Mouse (Mus musculus) adipose tissue, adult 10 weeks (tissue): ENCODE measurements around the gene Ormdl1. TPM values are rescaled to one million over a fixed set of nuclear protein-coding genes. Genes with fewer than 3 reads are reported as not detected.

ENCODE experiments used
- polyA plus RNA-seq: library from polyadenylated mRNA; stranded (reverse); fragments of 350-450 nt; fragmentation: Illumina TruSeq; extraction: RNeasy Lipid Tissue Mini Kit (QIAGEN cat#74804); gene quantifications from one replicate; pipeline ENCODE4 v1.2.3, GENCODE M21; 2014; ENCODE audit warnings: low read depth, low replicate concordance

Gene Ormdl1
- 23.9 TPM for polyA plus RNA-seq

DNA sequence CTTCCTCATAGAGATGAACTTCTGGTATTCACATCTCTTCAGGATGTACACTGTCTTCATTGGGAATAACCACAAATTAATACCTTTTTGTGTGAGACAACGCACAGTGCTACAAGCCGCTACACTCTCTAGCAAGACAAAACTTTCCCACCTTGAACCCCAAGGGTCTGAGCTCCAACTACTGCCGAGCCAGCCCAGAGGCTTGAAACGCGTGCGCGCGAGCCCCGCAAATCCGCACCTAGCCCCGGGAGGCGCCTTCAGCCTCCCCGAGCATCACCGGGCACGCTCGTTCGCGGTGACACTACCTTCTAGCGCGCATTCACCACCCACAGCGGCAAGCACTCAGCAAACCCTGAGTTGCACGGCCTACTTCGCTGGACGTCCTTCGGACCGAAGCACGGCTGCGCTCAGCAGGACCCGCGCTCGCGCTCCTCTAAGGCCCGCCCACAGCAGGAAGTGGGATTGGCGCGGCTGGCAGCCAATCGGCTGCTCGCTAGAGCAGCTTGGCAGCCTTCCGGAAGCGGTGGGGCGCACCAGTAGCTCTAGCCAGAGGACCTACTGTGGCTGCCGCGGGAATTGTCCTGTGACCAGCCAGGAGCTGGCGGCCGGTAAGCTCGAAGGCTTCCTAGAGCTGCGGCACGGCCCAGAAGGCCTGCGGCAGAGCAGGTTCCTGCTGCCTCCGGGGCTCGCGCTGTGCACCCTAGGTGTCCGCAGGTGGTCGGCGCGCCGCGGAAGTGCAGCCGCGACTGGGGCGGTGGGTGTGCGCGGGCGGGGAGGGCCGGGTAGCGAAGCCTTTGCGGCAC is at the start of gene Ormdl1, which contains the start of the genes Pms1 and Gm28778:
Gene Ormdl1 (plus strand): TSS at position 515 of the 803 bp plus-strand sequence.
Gene Pms1 (minus strand): TSS at position 438 of the 803 bp plus-strand sequence.
Gene Gm28778 (plus strand): TSS at position 531 of the 803 bp plus-strand sequence.

DNA sequence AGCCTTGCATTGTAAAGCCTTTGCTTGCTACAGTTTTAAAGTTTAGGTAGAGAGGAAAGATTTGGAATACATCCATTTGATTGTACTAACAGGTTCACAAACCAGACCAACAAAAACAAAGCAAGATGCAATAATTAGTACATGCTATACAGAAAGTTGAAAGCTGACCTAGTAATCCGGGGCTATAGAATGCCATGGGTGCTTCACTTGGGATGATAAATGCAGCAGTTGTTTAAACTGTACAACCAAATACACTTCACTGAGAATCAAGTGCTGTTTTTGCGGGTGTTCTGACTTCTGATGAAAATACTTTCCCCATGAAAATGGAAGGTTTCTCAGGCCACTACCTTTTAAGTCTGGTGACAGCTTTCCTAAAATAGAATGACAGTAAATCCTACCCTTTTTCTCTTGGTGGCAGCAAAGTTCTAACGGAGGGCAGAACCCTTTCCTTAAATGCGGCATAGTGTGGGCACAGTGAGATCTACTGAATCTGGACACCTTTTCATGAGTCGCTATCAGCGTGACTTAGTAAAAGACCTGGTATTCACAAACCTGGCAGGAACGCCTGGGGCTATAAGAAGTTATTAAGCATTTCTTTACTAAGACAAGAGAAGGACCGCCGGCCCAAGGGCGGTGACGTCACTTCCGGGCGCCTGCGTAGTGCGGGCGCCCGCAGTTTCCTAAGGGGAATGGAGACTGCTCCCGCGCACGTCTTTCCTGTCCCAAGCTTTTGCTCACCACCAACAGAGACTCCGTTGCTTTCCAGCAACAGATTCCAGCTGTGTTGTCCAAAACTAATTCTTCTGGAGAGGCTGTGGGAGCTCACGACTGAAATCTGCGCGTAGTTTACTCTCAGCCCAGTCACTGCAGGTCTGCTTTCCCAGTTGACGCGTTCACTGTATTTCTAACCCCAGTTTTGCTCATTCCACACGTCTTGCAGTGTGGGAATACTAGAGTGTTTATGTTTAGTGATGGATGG is 16.4 kb downstream of the Ormdl1 start, which contains the start of gene Osgepl1:
Gene Osgepl1 (plus strand): TSS at position 636 of the 979 bp plus-strand sequence.

DNA sequence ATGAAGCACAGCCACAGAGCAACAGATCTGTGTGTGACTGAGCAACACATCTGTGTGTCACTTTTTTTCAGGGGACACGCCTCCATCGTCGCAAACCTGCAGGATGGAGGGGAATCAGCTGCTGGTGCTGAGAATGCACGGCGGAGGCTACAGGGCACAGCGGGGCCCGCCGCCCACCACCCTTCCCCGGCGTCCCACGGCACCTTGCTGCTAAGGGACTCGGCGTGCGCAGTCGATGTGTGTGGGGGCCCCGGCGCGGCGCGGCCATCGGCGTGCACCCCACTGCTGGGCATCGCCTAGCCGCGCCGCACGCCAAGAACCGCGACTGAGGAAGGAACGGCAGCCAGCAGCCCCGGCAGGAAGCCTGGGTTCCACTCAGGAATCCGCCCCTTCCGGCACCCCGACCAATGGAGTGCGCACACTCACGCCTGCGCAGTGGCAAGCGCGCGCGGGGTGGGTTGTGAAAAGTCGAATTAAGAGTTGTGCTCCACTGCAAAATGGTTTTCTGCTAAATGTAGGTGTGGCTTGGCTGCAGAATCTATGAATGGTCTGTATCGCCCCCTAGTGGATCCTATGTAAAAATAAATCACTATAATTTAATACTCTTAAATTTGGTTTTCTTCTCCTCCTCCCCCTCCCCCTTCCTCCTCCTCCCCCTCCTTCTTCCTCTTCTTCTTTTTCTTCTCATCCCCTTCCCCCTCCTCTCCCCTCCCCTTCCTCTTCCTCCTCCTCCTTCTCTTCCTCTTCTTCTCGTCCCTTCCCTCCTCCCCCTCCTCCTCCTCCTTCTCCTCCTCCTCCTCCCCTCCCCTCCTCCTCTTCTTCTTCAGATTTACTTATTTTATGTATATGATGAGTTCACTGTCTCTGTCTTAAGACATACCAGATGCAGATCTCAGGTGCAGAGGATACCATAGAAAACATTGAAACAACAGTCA is 55.7 kb downstream of the Ormdl1 start, which contains the start of the genes Asdurf, Gm28551 and Asnsd1:
Gene Asdurf (minus strand): TSS at position 293 of the 935 bp plus-strand sequence.
Gene Gm28551 (minus strand): TSS at position 341 of the 935 bp plus-strand sequence.
Gene Asnsd1 (minus strand): TSS at position 426 of the 935 bp plus-strand sequence.

Other genes with a start within 250 kb of the Ormdl1 start
- gene Mstn, start 235.5 kb upstream of the Ormdl1 start, polyA plus RNA-seq = not detected
- 8.0 TPM for gene 1700019A02Rik, start 109.5 kb upstream of the Ormdl1 start, polyA plus RNA-seq
- 2.2 TPM for gene Pms1, start 77 bp upstream of the Ormdl1 start, polyA plus RNA-seq
- gene Gm28778, start within 50 bp of the Ormdl1 start, polyA plus RNA-seq = not detected
- 14.9 TPM for gene Osgepl1, start 16.5 kb downstream of the Ormdl1 start, polyA plus RNA-seq
- not detected for gene Asdurf, start 55.5 kb downstream of the Ormdl1 start, polyA plus RNA-seq
- not detected for gene Gm28551, start 55.6 kb downstream of the Ormdl1 start, polyA plus RNA-seq
- 44.4 TPM for gene Asnsd1, start 55.7 kb downstream of the Ormdl1 start, polyA plus RNA-seq